Mouse (Mus musculus): Measurements from ENCODE around the gene Btg4. TPM values are rescaled to one million over a fixed set of nuclear protein-coding genes. Genes with fewer than 3 reads are reported as not detected.

The Btg4 gene
- polyA plus RNA-seq, 1 experiment from 2014 or later: not detected

- no peaks in the 10 kb centered on the region; the same call in 1 of the 2 replicates for H3K9me3 ChIP-seq (ENCODE audit: control insufficient read depth, low read length)
- no peak overlapping the region for H3K27ac ChIP-seq (ENCODE audit: low read depth, low read length)
- no peak overlapping the region for H3K4me2 ChIP-seq (replicated peaks; ENCODE audit: low read depth, low read length)
- no peaks in the 10 kb centered on the region for H3K4me1 ChIP-seq (ENCODE audit: control insufficient read depth, insufficient read depth, low read length)
- no peaks in the 10 kb centered on the region for H3K27me3 ChIP-seq (ENCODE audit: control insufficient read depth, insufficient read depth, low read length)
- no peak overlapping the region for H3K9ac ChIP-seq (ENCODE audit: low read depth, low read length)
- no peak overlapping the region for H3K4me3 ChIP-seq (ENCODE audit: low read length)
- no peaks in the 10 kb centered on the region for H3K36me3 ChIP-seq (ENCODE audit: control insufficient read depth, insufficient read depth, low read length)
- ATAC-seq (ENCODE audit: low FRiP score, low TSS enrichment): no peak
- 77% methylated on average over 3 of the region's 3 CpGs for WGBS
These were observed 80.0 kb downstream of the Btg4 start for GRCm38 (mm10) chr9:51140711-51141110.

GRCm38 (mm10) chr9:51143437-51143836 is 82.7 kb downstream of the Btg4 start:
- no peaks in the 10 kb centered on the region for H3K36me3 ChIP-seq (ENCODE audit: control insufficient read depth, insufficient read depth, low read length)
- no peak overlapping the region for H3K9ac ChIP-seq (ENCODE audit: low read depth, low read length)
- H3K27ac ChIP-seq (ENCODE audit: low read depth, low read length): no peak overlapping the region
- no peak for ATAC-seq (ENCODE audit: low FRiP score, low TSS enrichment)
- no peak overlapping the region for H3K4me3 ChIP-seq (ENCODE audit: low read length)
- no peaks in the 10 kb centered on the region; the same call in 1 of the 2 replicates for H3K9me3 ChIP-seq (ENCODE audit: control insufficient read depth, low read length)
- H3K4me2 ChIP-seq (replicated peaks; ENCODE audit: low read depth, low read length): no peak overlapping the region
- no peaks in the 10 kb centered on the region for H3K27me3 ChIP-seq (ENCODE audit: control insufficient read depth, insufficient read depth, low read length)
- 94% methylated on average over 1 of the region's 1 CpGs for whole genome bisulfite sequencing
- no peaks in the 10 kb centered on the region for H3K4me1 ChIP-seq (ENCODE audit: control insufficient read depth, insufficient read depth, low read length)

- no peak overlapping the region for H3K27ac ChIP-seq (ENCODE audit: low read depth, low read length)
- H3K36me3 ChIP-seq (ENCODE audit: control insufficient read depth, insufficient read depth, low read length): no peaks in the 10 kb centered on the region
- no peak overlapping the region for H3K4me3 ChIP-seq (ENCODE audit: low read length)
- no peaks in the 10 kb centered on the region; the same call in 1 of the 2 replicates for H3K9me3 ChIP-seq (ENCODE audit: control insufficient read depth, low read length)
- no peak overlapping the region for H3K9ac ChIP-seq (ENCODE audit: low read depth, low read length)
- 77% methylated on average over 6 of the region's 6 CpGs for WGBS
- no peaks in the 10 kb centered on the region for H3K4me1 ChIP-seq (ENCODE audit: control insufficient read depth, insufficient read depth, low read length)
- ATAC-seq (ENCODE audit: low FRiP score, low TSS enrichment): no peak
- H3K4me2 ChIP-seq (replicated peaks; ENCODE audit: low read depth, low read length): no peak overlapping the region
- no peaks in the 10 kb centered on the region for H3K27me3 ChIP-seq (ENCODE audit: control insufficient read depth, insufficient read depth, low read length)
These were observed 83.5 kb downstream of the Btg4 start for GRCm38 (mm10) chr9:51144218-51144617.

GRCm38 (mm10) chr9:51146496-51146895 is 85.8 kb downstream of the Btg4 start:
- no peak overlapping the region for H3K4me3 ChIP-seq (ENCODE audit: low read length)
- 50% methylated on average over 4 of the region's 4 CpGs for WGBS
- no peak for ATAC-seq (ENCODE audit: low FRiP score, low TSS enrichment)

GRCm38 (mm10) chr9:51147294-51147693 is 86.6 kb downstream of the Btg4 start:
- Histone ChIP-seq H3K4me3 (ENCODE audit: low read length) (no peak overlapping the region), H3K9me3 (ENCODE audit: control insufficient read depth, low read length) (no peaks in the 10 kb centered on the region; the same call in 1 of the 2 replicates), H3K4me2 (replicated peaks; ENCODE audit: low read depth, low read length) (no peak overlapping the region), H3K9ac (ENCODE audit: low read depth, low read length) (no peak overlapping the region), H3K36me3 (ENCODE audit: control insufficient read depth, insufficient read depth, low read length) (no peaks in the 10 kb centered on the region), H3K27me3 (ENCODE audit: control insufficient read depth, insufficient read depth, low read length) (no peaks in the 10 kb centered on the region), H3K4me1 (ENCODE audit: control insufficient read depth, insufficient read depth, low read length) (no peaks in the 10 kb centered on the region), H3K27ac (ENCODE audit: low read depth, low read length) (no peak overlapping the region)
- 81% methylated on average over 5 of the region's 5 CpGs for WGBS
- ATAC-seq (ENCODE audit: low FRiP score, low TSS enrichment): no peak

More at GRCm38 (mm10) chr9:51146496-51146895, 85.8 kb downstream of the Btg4 start:
- H3K9ac ChIP-seq (ENCODE audit: low read depth, low read length): no peak overlapping the region
- H3K4me1 ChIP-seq (ENCODE audit: control insufficient read depth, insufficient read depth, low read length): no peaks in the 10 kb centered on the region
- no peak overlapping the region for H3K4me2 ChIP-seq (replicated peaks; ENCODE audit: low read depth, low read length)
- no peaks in the 10 kb centered on the region for H3K27me3 ChIP-seq (ENCODE audit: control insufficient read depth, insufficient read depth, low read length)
- no peak overlapping the region for H3K27ac ChIP-seq (ENCODE audit: low read depth, low read length)
- no peaks in the 10 kb centered on the region; the same call in 1 of the 2 replicates for H3K9me3 ChIP-seq (ENCODE audit: control insufficient read depth, low read length)
- H3K36me3 ChIP-seq (ENCODE audit: control insufficient read depth, insufficient read depth, low read length): no peaks in the 10 kb centered on the region

GRCm38 (mm10) chr9:51152079-51152752 is 91.5 kb downstream of the Btg4 start:
- Histone ChIP-seq H3K27ac (ENCODE audit: low read depth, low read length) (no peak overlapping the region), H3K4me3 (ENCODE audit: low read length) (no peak overlapping the region), H3K9me3 (ENCODE audit: control insufficient read depth, low read length) (no peaks in the 10 kb centered on the region), H3K9ac (ENCODE audit: low read depth, low read length) (no peak overlapping the region), H3K4me1 (ENCODE audit: control insufficient read depth, insufficient read depth, low read length) (no peaks in the 10 kb centered on the region), H3K4me2 (replicated peaks; ENCODE audit: low read depth, low read length) (peak overlapping the region; percentile 15; the same call in 1 of the 2 replicates), H3K36me3 (ENCODE audit: control insufficient read depth, insufficient read depth, low read length) (no peaks in the 10 kb centered on the region), H3K27me3 (ENCODE audit: control insufficient read depth, insufficient read depth, low read length) (no peaks in the 10 kb centered on the region)
- 17% methylated on average over 13 of the region's 13 CpGs for WGBS
- peak; percentile 60 for ATAC-seq (ENCODE audit: low FRiP score, low TSS enrichment)

GRCm38 (mm10) chr9:51161771-51162388 is 101.2 kb downstream of the Btg4 start:
- ATAC-seq (ENCODE audit: low FRiP score, low TSS enrichment): peak; percentile 62
- 40% methylated on average over 4 of the region's 4 CpGs for WGBS

GRCm38 (mm10) chr9:51163989-51164388 is 103.3 kb downstream of the Btg4 start:
- 84% methylated on average over 5 of the region's 5 CpGs for WGBS
- no peak overlapping the region for H3K4me2 ChIP-seq (replicated peaks; ENCODE audit: low read depth, low read length)
- H3K9me3 ChIP-seq (ENCODE audit: control insufficient read depth, low read length): no peaks in the 10 kb centered on the region
- no peak overlapping the region for H3K27ac ChIP-seq (ENCODE audit: low read depth, low read length)
- no peaks in the 10 kb centered on the region for H3K4me1 ChIP-seq (ENCODE audit: control insufficient read depth, insufficient read depth, low read length)
- no peak overlapping the region for H3K4me3 ChIP-seq (ENCODE audit: low read length)
- H3K9ac ChIP-seq (ENCODE audit: low read depth, low read length): no peak overlapping the region
- ATAC-seq (ENCODE audit: low FRiP score, low TSS enrichment): no peak
- H3K27me3 ChIP-seq (ENCODE audit: control insufficient read depth, insufficient read depth, low read length): 0 out of 2 replicates have a peak, but pooled peaks cover 3% of the 10 kb centered on the region
- H3K36me3 ChIP-seq (ENCODE audit: control insufficient read depth, insufficient read depth, low read length): no peaks in the 10 kb centered on the region

More at GRCm38 (mm10) chr9:51161771-51162388, 101.2 kb downstream of the Btg4 start:
- no peak overlapping the region for H3K9ac ChIP-seq (ENCODE audit: low read depth, low read length)
- H3K36me3 ChIP-seq (ENCODE audit: control insufficient read depth, insufficient read depth, low read length): no peaks in the 10 kb centered on the region
- H3K27ac ChIP-seq (ENCODE audit: low read depth, low read length): no peak overlapping the region
- no peak overlapping the region for H3K4me2 ChIP-seq (replicated peaks; ENCODE audit: low read depth, low read length)
- H3K4me3 ChIP-seq (ENCODE audit: low read length): no peak overlapping the region
- no peaks in the 10 kb centered on the region for H3K9me3 ChIP-seq (ENCODE audit: control insufficient read depth, low read length)
- no peaks in the 10 kb centered on the region for H3K4me1 ChIP-seq (ENCODE audit: control insufficient read depth, insufficient read depth, low read length)
- H3K27me3 ChIP-seq (ENCODE audit: control insufficient read depth, insufficient read depth, low read length): 0 out of 2 replicates have a peak, but pooled peaks cover 3% of the 10 kb centered on the region
